Mouse (Mus musculus) cerebellum, adult 11-12 months (tissue): ENCODE results near the gene Scn3a.
A peak's percentile ranks its signal among the peaks of the same experiment; 100 is the strongest.

Experiments
- DNase-seq: peaks from one replicate; pipeline ENCODE4 v3.0.0; 2022

The Scn3a gene

DNA sequence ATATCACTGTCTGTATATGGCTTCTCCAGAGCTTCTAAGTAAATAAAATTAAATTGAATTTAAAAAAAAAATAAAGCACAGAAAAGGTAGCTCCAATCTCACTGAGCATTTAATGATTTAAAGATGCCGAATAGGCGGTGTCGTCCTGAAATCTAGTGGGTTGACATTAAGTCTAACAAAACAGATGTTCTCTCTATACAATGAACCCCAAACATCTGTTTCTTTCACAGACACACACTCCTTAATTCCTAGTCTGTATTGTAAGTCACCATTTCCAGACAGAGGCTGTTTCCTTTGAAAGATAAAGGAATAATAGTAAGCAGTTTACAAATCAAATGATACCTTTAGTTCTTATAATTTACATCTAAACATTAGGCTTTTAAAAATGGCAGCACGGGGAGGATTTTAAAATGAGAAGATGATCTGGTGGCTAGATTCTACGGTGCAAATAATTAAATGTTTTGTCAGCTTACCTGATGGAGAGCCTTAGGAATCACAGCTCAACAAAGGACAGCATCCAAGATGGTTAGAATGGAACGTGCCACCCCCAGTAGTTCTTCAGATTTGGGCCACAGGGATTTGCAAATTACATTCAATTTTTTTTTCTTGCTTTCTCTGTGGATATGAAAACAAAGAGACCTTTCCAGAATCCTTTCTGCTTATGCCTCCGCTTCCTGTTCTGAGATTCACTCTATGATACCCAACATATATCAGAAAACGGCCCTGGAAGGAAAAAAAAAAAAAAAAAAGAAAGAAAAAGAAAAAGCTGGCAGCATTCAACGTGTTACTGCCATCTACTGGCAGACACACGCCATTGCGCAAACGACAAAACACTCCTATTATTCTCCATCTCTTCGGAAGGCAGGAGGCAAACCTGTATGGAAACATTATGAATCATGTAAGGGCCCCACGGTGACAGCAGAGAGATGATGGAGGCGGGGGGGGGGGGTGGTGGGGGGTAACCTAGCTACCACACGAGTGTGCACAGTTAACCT is at the start of gene Scn3a:
Gene Scn3a (minus strand): TSS at position 835 of the 995 bp plus-strand sequence.
- DNase-seq = peak; percentile 13

DNA sequence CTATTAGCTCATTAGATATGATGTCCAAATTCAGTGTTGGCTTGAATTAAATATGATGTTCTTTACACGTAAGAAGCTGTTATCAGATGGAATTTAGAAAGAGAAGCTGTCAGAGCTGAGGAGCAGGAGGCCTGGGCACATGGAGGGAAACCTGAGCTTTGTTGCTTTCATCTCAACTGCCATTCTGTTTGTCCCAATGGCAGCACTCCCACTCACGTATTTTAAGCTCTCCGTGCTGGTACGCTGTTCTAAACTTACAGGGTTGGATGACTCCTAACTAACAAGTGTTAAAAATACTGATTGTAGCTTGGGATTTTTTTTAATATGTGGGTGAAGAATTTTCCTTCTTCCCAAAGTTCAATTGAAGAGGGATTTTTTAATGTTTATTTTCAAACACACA is 44.5 kb upstream of the Scn3a start:
- no peak for DNase-seq

DNA sequence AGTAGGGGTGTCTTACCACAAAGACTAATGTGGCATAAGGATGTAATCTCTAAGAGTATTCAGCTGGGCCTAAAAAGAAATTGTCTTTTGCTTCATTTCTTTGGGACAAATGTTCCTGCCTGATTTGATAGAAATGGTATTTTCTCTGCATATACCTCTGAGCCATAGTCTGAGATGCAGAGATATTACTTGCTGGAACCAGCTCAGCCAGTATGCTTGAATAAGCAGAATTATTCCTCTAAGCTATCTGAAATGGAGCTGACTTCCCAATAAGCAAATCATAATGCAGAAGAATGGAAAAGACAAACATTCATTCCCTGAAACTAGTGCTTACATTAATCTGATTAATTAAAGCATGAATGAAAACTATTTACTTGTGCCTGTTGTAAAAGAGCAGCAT is 40.4 kb upstream of the Scn3a start:
- DNase-seq = no peak

DNA sequence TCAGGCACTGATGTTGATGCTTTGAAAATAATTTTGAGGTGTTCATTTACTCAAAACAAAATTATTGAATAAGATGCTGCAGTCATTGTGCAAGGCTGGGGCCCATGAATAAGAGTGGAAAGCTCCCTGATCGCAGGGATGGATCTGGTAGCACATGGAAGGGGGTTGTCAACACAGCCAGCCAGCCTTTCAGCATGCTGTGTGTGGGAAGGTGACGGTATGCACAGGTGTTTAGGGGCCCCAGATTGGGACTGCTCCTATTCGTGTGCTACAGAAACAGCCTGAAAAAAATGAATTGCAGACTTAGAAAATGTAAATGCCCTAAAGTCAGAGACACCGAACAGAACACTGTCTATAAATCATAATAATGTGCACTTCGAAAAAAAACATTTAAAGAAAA is 20.3 kb upstream of the Scn3a start:
- no peak for DNase-seq

DNA sequence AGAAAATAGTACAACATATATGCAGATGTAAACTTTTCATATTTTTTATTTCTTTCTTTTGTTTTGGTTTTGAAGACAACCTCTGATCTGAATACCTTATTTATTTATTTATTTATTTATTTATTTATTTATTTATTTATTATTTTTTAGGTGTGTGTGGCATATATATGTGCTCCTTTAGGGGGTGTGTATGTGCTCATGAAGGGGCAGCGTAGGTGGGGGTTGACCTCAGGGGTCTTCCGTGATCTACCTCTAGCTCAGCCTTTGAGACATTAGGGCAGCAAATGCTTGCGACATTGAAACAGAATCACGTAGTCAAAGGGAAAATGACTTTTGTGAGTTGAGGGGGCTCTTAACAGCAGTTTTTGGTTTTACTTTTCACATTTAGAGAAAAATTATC is 498 bp upstream of the Scn3a start:
- peak; percentile 4 for DNase-seq

DNA sequence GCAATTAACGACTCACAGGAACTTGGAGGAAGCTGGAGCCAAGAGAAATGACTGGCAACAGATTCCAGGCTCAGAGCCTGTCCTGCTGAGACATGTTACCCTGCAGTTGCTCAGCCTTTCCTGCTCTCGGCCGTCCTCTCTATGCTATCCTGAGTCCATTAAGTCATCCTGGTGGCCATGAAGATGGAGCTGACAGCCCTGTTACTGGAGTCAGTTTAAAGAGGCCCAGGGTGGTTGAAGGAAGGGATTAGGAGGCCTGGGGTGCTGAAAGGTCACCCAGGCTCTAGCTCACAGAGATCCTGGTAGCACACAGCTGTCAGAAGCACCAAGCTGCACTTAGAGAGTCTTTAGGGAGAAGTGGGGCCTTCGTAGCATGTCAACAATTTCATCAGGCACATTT is 3.5 kb downstream of the Scn3a start:
- no peak for DNase-seq

DNA sequence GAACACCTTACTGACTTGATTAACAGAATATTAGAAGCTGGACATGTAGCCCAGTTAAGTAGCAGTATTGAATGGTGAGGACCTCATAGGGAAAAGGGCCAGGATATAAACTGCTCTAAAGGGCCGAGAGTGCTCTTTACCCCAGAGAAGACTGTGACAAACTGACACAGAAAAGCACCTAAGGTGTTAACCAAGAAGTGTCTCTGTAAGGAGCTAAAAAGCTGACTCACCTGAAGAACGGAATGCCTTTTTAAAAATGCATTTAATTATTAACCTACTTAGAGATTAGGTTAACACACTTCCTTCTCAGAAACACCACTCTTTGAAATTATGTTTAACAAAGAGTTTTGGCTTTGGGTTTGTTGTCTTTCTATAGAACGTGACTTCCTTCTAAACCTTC is 9.7 kb downstream of the Scn3a start:
- no peak for DNase-seq

DNA sequence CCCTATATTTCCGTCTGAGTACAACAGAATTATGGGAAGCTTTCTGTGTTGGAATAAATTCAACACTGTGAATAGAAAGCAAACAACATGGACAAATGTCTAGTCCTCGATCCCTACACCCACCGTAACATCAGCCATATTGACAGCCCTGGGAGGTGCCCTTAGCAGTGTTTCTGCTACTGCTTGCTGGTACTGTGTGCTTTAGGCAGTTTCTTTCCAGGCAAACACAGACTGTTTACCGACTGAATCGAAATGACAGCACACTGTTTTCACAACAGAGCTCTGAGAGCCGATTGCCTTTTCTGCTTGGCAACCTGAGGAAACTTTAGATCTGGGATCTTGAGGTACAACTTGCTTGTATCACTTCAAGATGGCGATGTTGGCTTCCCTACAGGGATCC is 12.8 kb downstream of the Scn3a start:
- DNase-seq = no peak

DNA sequence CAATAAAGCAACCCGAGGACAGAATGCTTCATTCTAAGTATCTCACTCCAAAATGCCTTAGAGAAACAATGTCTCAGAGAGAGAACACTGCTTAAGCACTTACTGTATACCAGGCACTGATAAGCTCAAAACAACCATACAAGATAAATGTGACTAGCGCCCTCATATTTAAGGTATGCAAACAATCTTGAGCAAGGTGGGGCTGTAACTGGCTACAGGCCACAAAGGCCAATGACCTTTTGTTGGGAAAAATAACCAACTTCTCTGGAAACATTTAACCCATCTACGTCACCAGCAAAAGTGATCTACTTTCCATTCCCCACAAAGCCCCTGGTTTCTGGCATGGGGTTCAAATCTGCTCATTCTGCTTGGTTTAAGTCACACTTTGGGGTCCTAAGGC is 14.0 kb downstream of the Scn3a start:
- DNase-seq = no peak

DNA sequence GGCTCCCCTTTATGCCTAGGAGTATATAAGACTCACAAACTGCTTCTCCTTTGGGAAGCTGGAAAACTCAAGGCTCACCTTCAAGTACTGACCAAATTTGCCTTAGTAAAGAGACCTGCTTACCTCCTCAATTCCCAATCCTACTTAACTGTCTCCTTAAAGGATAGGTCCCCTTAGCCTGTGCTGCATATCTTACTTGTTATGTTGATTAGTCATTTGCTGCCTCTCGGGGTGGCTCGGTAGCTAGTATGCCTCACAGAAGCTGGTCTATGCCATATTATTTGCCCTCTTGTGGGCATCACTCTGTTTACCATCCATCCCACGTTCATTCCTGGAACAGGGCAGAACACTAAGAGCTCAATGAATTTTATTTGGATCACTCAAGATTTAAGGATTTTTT is 14.7 kb downstream of the Scn3a start:
- DNase-seq = no peak

DNA sequence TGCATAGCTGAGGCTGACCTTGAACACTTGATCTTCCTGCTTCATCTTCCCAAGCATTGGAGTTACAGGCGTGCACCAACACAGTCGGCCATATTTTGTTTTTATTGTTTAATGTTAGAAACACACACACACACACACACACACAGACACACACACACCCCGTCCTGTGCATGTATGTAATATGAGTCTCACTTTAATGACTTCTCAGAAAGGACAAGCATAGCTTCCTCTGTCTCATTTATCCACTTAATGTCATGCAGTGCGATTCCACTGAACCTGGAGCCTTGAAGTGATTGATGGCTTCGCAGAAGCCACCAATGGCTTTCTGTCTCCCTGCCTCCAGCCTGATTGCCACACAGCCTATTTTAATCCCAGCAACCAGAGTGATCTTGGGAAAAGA is 15.2 kb downstream of the Scn3a start:
- DNase-seq = no peak

DNA sequence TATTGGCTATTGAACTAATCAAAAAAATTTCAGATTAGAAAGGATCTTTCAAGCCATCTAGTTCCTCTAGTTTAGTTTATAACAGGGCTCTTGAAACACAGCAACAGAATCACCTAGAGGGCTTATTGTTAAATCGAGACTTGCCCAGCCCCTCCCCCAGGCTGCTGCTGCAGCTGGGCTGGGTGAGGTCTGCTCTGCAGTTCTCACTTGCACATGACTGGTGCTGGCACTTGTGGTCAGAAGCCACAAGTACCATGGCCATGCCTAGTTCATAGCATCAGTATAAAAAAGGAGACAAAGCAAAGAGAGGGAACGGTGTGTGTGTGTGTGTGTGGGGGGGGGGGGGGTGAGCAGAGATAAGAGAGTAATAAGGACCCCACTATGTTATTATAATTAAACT is 15.7 kb downstream of the Scn3a start:
- no peak for DNase-seq

DNA sequence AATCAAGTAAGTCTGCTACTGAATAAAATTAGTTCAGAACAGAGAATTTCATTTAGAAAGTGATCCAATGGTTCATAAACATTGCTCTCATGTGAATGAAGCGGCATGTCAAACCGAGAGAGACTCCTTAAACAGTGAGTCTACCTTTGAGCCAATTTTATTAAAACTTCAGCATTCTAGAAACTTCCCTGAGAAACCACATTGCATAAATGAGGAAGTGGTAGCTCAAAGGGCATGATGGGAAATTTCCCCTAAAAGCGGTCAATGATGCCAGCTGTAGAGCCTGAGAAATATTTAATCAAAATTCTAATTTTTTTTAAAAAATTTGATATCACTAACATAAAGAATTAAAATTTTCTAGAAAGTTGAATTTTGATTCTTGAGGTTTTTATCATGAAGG is 16.9 kb downstream of the Scn3a start:
- DNase-seq = no peak

DNA sequence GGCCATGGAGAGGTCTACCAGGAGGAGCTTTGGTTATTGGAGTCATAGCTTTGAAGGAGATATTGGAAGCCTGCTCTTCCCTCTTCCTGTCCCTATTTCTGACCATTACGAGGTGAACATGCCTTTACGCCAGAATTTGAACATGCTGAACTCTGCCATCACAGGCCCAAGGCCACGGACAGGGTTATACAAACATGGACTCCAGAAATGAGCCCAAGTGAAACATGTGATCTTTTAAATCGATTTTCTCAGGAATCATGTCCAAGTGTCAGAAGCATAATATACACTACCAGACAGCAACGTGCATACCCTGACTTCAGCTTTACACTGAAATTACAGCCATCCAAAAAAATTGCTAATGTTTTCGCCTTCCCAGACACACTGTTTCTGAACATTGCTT is 18.8 kb downstream of the Scn3a start:
- no peak for DNase-seq

DNA sequence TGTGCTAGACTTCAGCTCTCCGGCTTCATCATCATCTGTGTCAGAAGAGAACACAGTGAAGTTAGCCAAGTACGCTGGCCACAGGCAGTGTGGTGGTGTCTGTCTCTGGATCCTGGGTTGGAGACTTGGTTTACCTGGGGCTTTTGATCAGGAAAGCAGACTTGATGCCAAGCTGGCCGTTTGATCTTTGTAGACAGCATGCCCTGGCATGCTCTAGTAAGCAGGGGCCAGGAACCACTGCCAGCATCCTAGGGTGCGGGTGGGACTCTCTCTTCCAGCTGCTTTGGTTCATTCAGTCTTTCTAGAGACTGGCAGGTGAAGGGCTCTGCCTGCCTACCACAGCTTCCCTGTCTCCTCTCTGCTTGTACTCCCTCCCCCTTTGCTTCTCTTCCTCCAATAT is 20.1 kb downstream of the Scn3a start:
- DNase-seq = no peak

DNA sequence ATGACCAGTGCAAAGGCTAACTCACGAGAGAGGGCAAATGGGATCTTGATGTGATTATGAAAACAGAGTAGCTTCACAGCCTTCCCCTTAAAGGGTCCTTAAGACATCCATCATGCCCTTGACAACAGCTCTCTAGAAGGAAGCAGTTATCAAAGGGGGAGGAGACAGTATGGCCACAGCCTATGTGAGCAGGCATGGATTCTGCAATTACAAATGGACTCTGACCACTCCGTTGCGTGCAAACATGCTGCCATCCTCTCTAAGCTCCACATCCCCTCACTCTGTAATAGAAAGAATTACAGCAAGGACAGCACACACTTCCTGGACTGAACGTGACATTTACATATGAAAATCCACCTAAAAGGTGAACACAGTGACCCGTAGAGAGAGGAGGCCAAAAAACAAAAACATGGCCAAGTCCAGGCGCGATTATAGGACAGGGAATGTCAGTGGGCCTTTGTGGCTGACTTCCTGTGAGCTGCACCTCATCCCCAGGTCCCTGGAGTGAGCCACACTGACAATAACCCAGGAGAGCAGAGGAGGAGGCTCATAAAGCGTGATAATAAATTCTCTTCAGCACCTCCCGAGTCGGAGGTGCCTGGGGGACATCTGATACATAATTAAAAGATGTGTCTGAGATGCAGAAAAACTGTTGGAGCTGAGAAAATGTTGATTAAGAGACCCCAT is 24.4 kb downstream of the Scn3a start:
- DNase-seq = no peak

DNA sequence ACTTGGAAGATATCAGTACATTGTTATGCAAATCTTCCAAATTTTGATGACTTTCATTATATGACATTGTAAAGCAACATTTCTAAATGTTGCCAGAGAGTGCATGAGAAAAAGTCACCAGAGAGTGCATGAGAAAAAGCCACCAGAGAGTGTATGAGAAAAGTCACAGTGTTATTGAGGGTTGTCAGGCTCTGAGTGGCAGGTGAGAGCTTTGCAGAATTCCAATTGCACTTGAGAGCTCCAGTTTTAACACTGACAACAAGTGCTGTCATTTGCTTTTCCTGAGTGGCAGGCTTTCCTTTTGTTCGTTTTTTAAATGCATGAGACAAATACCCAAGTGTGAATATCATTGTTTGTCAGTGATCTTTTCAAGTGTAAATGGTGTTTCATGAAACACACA is 25.6 kb downstream of the Scn3a start:
- no peak for DNase-seq

DNA sequence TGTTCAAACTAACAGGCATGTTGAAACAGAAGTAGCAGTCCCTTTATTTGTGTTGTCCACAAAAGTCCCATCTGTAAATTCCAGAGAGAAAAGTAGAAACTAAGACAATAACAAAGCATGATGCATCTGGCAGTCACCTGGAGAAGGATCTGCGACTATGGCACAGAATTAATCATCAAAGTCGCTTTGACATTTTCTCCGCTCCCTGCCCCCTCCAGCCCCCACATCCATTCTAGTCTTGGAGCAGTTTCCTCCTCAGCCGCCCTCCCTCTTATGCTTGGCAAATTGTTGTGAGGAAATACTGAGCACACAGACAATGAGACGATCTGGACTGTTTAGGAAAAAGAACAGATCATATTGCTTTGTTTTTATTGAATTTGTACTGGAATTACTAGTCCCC is 29.0 kb downstream of the Scn3a start:
- DNase-seq = no peak

DNA sequence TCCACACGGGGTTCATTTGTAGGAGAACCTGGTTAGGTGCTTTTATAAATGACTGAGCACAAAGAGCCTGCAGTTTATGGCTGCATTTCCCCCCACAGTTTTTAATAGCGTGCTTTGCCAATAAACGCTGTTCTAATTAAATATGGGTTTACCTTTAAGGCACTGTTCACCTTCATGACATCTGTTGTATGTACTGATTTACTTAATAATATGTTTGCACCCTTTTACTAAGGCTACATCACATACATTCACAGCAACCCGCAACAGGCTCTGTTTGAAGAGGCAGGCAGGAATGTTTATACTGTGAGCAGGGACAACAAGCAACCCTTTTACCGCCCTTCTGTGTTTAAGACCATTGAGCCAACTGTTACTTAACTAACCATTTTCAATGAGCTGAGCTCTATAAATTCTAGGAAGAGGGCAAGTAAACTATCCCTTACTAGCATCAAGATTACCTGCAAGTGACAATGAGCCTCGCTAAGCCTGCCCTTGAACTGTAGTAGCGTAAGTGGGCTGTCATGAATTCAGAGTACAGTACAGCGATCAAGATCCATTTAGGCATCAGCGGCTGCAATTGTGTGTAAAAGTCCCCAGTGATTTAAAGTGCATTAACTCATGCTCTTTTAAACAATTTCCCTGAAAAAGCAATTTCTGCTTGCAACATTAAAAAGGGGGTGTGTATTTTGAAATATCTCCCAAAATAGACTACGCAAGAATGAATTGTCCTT is 35.1 kb downstream of the Scn3a start:
- DNase-seq = no peak

DNA sequence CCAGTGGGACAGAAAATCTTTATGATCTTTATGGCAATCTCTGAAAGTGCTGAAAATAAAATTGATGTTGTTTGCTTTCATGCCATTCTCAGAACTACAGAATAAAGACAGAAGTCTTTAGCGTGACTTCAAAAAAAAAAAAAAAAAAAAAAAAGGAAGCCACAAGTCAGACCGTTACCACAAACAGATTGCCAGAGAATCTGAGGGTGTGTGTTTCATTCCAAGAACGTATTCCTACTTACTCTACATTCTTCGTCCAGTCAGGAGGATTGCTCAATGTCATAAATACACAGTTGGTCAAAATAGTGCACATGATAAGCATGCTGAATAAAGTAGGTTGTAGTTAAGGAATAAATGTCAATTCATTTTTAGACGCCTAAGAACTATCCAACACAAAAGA is 38.3 kb downstream of the Scn3a start:
- DNase-seq = no peak

DNA sequence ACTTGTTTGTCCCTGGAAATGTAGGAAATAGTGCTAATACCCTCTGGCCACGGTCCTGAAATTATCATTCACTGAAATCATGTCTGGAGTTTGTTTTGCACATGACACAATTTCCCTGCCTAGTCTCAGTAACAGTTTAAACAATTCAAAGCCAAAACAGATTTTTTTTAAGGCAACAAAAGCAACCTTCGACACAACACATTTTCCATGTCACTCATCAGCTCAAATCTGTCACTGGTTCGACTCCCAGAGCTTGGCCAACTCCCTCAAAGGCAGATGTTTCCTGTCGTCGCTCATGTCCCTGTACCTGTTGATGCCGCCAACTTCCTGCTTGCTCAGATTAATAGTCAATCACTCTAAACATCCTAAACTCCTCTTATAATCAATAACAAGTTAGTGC is 50.7 kb downstream of the Scn3a start:
- DNase-seq = no peak

DNA sequence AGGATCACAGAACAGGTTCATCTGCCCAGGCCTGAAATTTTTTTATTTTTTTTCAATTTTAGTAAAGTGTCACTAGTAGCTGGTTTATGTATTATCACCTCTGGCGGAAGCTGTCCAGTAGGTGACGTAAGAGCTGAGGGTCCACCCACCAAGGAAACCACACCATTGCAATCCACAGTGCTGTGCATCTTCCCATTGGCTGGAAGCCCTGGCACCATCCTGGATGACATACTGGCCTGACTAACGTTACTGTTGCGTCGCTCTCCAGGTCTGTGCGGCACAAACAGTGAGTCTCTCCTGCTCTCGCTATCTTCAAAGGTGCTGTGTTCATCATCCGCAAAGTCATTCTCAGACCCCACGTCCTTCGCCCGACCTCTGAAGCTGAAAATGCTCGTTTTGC is 59.2 kb downstream of the Scn3a start:
- DNase-seq = no peak

DNA sequence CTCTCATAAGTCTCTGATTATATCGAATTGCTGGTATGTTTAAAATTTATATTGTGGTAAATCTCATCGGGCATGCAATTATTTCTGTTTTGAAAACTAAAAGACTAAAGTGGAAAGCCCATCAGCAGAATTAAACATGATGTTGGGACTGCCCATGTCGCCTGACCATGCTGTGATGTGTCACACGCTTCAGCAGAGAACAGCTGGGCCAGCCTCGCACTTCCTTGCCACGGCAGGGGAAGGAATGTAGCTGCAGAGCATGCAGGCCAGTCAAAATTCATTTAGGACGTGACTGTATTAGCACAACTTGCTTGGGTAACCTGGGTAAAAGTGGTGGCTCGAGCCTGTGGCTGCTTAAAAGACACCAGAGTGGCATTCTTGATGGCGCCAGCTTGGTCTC is 77.0 kb downstream of the Scn3a start:
- no peak for DNase-seq

DNA sequence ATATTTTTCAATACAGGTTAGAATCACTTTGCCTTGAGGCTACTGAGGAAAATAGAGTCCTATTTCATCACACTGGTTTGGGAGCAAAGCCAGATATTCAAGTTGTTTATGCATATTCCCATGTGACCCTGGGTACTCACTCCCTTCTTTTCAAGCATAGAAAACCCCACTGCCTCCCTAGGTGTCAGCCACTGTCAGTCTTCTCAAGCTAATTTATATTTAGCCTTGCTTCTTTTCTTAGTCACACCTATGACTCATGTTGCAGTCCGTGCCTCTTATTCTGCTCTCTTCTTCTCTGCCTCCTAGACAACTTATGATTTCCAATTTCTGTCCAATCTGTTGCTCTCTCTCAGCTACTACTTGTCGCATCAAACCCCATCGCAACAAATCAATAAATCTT is 84.0 kb downstream of the Scn3a start:
- DNase-seq = no peak
